Mouse (Mus musculus) lung, postnatal 0 days (tissue): Measurements from ENCODE around the gene Zfp281. TPM values are rescaled to one million over a fixed set of nuclear protein-coding genes. Genes with fewer than 3 reads are reported as not detected.

ENCODE experiments used
- ATAC-seq: fragments of 200-750 bp; cut with Nextera tagmentation; 2 replicates; pipeline ENCODE4 v1.8.0; 2017; ENCODE audit warnings: moderate library complexity
- DNase-seq: peaks from one replicate; pipeline ENCODE4 v3.0.0-alpha.2; 2016; ENCODE audit warnings: low spot score
- H3K27ac ChIP-seq: fragments of 300-500 bp; sonication (generic); 2 replicates; pipeline ENCODE4 v1.5.1; 2014; ENCODE audit warnings: antibody characterized with exemption, mild to moderate bottlenecking, low read length, mixed read lengths
- H3K27me3 ChIP-seq: fragments of 300-500 bp; sonication (generic); replicated peaks from 2 replicates; pipeline ENCODE4 v1.6.1; 2014; ENCODE audit warnings: low read length, mixed read lengths; ENCODE audit not compliant: insufficient read depth
- H3K36me3 ChIP-seq: fragments of 300-500 bp; sonication (generic); 2 replicates; pipeline ENCODE4 v1.6.1; 2014; ENCODE audit warnings: low read length, mixed read lengths; ENCODE audit not compliant: insufficient read depth
- H3K4me1 ChIP-seq: fragments of 300-500 bp; sonication (generic); 2 replicates; pipeline ENCODE4 v1.6.1; 2014; ENCODE audit warnings: antibody characterized with exemption, low read depth, low read length, mixed read lengths; ENCODE audit not compliant: insufficient read depth
- H3K4me2 ChIP-seq: fragments of 300-500 bp; sonication (generic); replicated peaks from 2 replicates; pipeline ENCODE4 v1.6.1; 2014; ENCODE audit warnings: low read depth, mild to moderate bottlenecking, low read length, moderate library complexity, mixed read lengths
- H3K4me3 ChIP-seq: fragments of 300-500 bp; sonication (generic); 2 replicates; pipeline ENCODE4 v1.5.1; 2014; ENCODE audit warnings: low read depth, low read length
- H3K9ac ChIP-seq: fragments of 300-500 bp; sonication (generic); replicated peaks from 2 replicates; pipeline ENCODE4 v1.6.1; 2014; ENCODE audit warnings: low read depth, mild to moderate bottlenecking
- H3K9me3 ChIP-seq: fragments of 300-500 bp; sonication (generic); 2 replicates; pipeline ENCODE4 v1.6.1; 2016; ENCODE audit warnings: low read length, mixed read lengths
- CTCF ChIP-seq: IDR thresholded peaks from 2 replicates; pipeline ENCODE4 v1.5.1; 2016; ENCODE audit warnings: antibody characterized with exemption, mild to moderate bottlenecking
- EP300 ChIP-seq: IDR thresholded peaks from 2 replicates; pipeline ENCODE4 v1.6.1; 2016; ENCODE audit warnings: antibody characterized with exemption, mild to moderate bottlenecking, control low read depth
- WGBS: fragments of 180-500 bp; shearing (Covaris S2); extraction: QIAGEN DNeasy Blood & Tissue Kit; methylation state at CpG from one replicate; pipeline ENCODE4 v1.1.7; 2014; 5-methylcytosine and 5-hydroxymethylcytosine counted together
- polyA plus RNA-seq: library from polyadenylated mRNA; unstranded; fragments of >200 nt; fragmentation: Nextera tagmentation; extraction: Ambion mirVana; gene quantifications from 2 replicates; pipeline ENCODE4 v1.2.1, GENCODE M21; 2015

The Zfp281 gene
- polyA plus RNA-seq, 1 experiment from 2014 or later = 15.3 TPM

- no peaks in the 10 kb centered on the region for H3K9me3 ChIP-seq
- peak overlapping the region; percentile 93 for H3K4me3 ChIP-seq
- peak; percentile 43 for ATAC-seq
- H3K27ac ChIP-seq = peak overlapping the region; percentile 93
- no peaks in the 10 kb centered on the region for H3K27me3 ChIP-seq
- 3% methylated on average over 56 of the region's 92 CpGs for WGBS
- TF ChIP-seq CTCF = peak; percentile 44; the same call in 1 of the 2 replicates
- no peak for TF ChIP-seq EP300
- H3K4me2 ChIP-seq = peak overlapping the region; percentile 85
- DNase-seq = peak; percentile 44
- H3K36me3 ChIP-seq = no peaks in the 10 kb centered on the region
- H3K9ac ChIP-seq = peak overlapping the region; percentile 92
- peaks cover 22% of the 10 kb centered on the region; the same call in 1 of the 2 replicates for H3K4me1 ChIP-seq
Observed at GRCm38 (mm10) chr1:136625019-136625895, 556 bp downstream of the Zfp281 start.

DNA sequence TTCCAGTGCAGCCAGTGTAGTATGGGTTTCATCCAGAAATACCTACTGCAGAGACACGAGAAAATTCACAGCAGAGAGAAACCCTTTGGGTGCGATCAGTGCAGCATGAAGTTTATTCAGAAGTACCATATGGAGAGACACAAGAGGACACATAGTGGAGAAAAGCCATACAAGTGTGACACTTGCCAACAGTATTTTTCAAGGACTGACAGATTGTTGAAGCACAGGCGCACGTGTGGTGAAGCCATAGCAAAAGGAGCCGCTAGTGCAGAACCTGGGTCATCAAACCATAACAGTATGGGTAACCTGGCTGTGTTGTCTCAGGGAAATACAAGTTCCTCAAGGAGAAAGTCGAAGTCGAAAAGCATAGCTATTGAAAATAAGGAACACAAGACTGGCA is 1.4 kb downstream of the Zfp281 start:
- Histone ChIP-seq H3K4me2 (peak overlapping the region; percentile 85), H3K36me3 (no peaks in the 10 kb centered on the region), H3K9me3 (no peaks in the 10 kb centered on the region), H3K27me3 (no peaks in the 10 kb centered on the region), H3K9ac (peak overlapping the region; percentile 92; the same call in 1 of the 2 replicates), H3K4me3 (peak overlapping the region; percentile 93), H3K27ac (no peak overlapping the region), H3K4me1 (peaks cover 22% of the 10 kb centered on the region; the same call in 1 of the 2 replicates)
- TF ChIP-seq CTCF (no peak), EP300 (no peak)
- ATAC-seq (no peak), DNase-seq (no peak)
- 76% methylated on average over 7 of the region's 7 CpGs for WGBS

DNA sequence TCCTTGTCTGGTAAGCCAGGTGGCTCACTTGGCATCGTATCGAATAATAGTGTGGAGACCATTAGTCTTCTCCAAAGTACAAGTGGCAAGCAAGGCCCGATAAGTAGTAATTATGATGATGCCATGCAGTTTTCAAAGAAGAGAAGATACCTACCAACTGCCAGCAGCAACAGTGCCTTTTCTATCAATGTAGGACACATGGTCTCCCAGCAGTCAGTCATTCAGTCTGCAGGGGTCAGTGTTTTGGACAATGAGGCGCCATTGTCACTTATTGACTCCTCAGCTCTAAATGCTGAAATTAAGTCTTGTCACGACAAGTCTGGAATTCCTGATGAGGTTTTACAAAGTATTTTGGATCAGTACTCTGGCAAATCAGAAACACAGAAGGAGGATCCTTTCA is 2.1 kb downstream of the Zfp281 start:
- no peak overlapping the region for H3K9ac ChIP-seq
- H3K4me3 ChIP-seq = no peak overlapping the region
- H3K27me3 ChIP-seq = no peaks in the 10 kb centered on the region
- WGBS = 88% methylated on average over 5 of the region's 5 CpGs
- TF ChIP-seq EP300 (no peak), CTCF (peak; percentile 31)
- H3K36me3 ChIP-seq = no peaks in the 10 kb centered on the region
- no peak for ATAC-seq
- H3K4me1 ChIP-seq = peaks cover 22% of the 10 kb centered on the region; the same call in 1 of the 2 replicates
- DNase-seq = no peak
- no peak overlapping the region for H3K27ac ChIP-seq
- H3K9me3 ChIP-seq = no peaks in the 10 kb centered on the region
- no peak overlapping the region for H3K4me2 ChIP-seq

DNA sequence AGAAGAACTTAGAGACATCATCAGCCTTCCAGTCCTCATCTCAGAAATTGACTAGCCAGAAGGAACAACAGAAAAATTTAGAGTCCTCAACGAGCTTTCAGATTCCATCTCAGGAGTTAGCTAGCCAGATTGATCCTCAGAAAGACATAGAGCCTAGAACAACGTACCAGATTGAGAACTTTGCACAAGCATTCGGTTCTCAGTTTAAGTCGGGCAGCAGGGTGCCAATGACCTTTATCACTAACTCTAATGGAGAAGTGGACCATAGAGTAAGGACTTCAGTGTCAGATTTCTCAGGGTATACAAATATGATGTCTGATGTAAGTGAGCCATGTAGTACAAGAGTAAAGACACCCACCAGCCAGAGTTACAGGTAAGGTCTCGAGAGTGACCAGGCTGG is 2.9 kb downstream of the Zfp281 start:
- TF ChIP-seq EP300 = no peak
- no peak for TF ChIP-seq CTCF
- DNase-seq (no peak), ATAC-seq (no peak)
- Histone ChIP-seq H3K4me1 (peaks cover 22% of the 10 kb centered on the region; the same call in 1 of the 2 replicates), H3K27ac (no peak overlapping the region), H3K36me3 (no peaks in the 10 kb centered on the region), H3K4me2 (peak overlapping the region; percentile 11; the same call in 1 of the 2 replicates), H3K27me3 (no peaks in the 10 kb centered on the region), H3K9ac (no peak overlapping the region), H3K4me3 (no peak overlapping the region), H3K9me3 (no peaks in the 10 kb centered on the region)
- WGBS = 68% methylated on average over 5 of the region's 5 CpGs

DNA sequence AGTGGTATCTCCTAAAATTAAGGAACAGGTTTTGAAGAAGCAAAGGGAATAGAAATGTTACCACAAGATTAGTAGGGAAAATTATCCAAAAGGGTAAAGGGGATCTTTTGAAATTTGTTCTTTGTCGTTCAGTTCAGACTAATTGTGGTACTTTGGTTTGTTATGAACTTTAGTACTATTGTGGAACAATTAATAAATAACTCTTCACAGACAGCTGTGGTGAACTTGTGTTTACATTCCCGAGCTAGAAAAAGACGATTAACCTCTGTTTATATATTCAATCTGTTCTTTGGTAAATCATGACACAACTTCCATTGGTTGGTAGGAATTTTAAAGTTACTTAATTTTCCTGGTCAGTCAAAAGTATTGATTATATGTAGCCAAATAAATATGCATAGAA is 8.2 kb downstream of the Zfp281 start:
- Histone ChIP-seq H3K36me3 (no peaks in the 10 kb centered on the region), H3K27me3 (no peaks in the 10 kb centered on the region), H3K27ac (no peak overlapping the region), H3K4me2 (no peak overlapping the region), H3K9me3 (no peaks in the 10 kb centered on the region), H3K4me1 (no peaks in the 10 kb centered on the region), H3K9ac (no peak overlapping the region), H3K4me3 (no peak overlapping the region)
- DNase-seq (no peak), ATAC-seq (no peak)
- WGBS = 43% methylated on average over 3 of the region's 3 CpGs
- TF ChIP-seq EP300 (no peak), CTCF (no peak)

DNA sequence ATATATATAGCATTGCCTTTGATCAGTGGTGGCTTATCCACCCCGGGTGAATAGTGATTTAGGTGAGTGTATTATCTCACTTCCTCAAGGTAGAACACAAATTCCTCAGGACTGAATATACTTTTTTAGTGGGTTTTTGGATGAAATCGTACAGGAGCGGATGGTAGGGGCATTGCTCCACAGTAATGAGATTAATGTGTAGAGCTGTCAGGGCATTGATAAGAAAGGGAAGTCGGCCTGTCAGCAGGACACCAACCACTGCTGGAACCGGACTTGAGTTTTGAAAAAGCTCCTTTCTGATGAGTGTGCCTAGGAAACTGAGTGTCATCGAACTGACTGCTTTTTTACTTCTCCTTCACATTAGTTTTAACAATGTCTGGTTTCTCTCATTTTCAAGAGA is 10.9 kb downstream of the Zfp281 start:
- no peaks in the 10 kb centered on the region for H3K4me1 ChIP-seq
- H3K27ac ChIP-seq = no peak overlapping the region
- no peak overlapping the region for H3K4me3 ChIP-seq
- 64% methylated on average over 6 of the region's 6 CpGs for whole genome bisulfite sequencing
- TF ChIP-seq CTCF (no peak), EP300 (no peak)
- H3K4me2 ChIP-seq = no peak overlapping the region
- ATAC-seq (no peak), DNase-seq (no peak)
- no peaks in the 10 kb centered on the region for H3K9me3 ChIP-seq
- no peaks in the 10 kb centered on the region for H3K27me3 ChIP-seq
- H3K36me3 ChIP-seq = no peaks in the 10 kb centered on the region
- H3K9ac ChIP-seq = no peak overlapping the region
